Mouse (Mus musculus): Measurements from ENCODE around the gene Nxn. TPM values are rescaled to one million over a fixed set of nuclear protein-coding genes. Genes with fewer than 3 reads are reported as not detected.
A peak's percentile ranks its signal among the peaks of the same experiment; 100 is the strongest.

Nxn gene
- polyA plus RNA-seq, 1 experiment from 2014 or later = 52.3 TPM

- no peak for ATAC-seq (replicated peaks; ENCODE audit: low FRiP score)
- H3K36me3 ChIP-seq (ENCODE audit: control insufficient read depth, insufficient read depth, low read length) = peaks cover 5% of the 10 kb centered on the region; the same call in 1 of the 2 replicates
Observed at GRCm38 (mm10) chr11:76410826-76411225, 11.9 kb upstream of the Nxn start.

GRCm38 (mm10) chr11:76406702-76407583, 8.0 kb upstream of the Nxn start, which contains the start of gene Timm22:
Gene Timm22 (plus strand): TSS chr11:76406952.
- WGBS = under 1% methylated on average over 46 of the region's 46 CpGs
- DNase-seq (ENCODE audit: low spot score) = peak; percentile 98
- H3K36me3 ChIP-seq (ENCODE audit: control insufficient read depth, insufficient read depth, low read length) = no peaks in the 10 kb centered on the region; the same call in 1 of the 2 replicates
- H3K4me2 ChIP-seq (ENCODE audit: low read depth, low read length, severe bottlenecking) = peak within 1 kb of the TSS; percentile 59
- 0 out of 2 replicates have a peak within 1 kb of the TSS, but pooled peaks have one; percentile 13 for H3K27ac ChIP-seq (ENCODE audit: low read depth, low read length)
- peaks cover 3% of the 10 kb centered on the region; the same call in 1 of the 2 replicates for H3K4me1 ChIP-seq (replicated peaks; ENCODE audit: control insufficient read depth, insufficient read depth, low read length)
- peak within 1 kb of the TSS; percentile 95 for H3K4me3 ChIP-seq (ENCODE audit: low read depth, low read length)
- H3K9ac ChIP-seq (ENCODE audit: low read length) = peak within 1 kb of the TSS; percentile 94
- ATAC-seq (replicated peaks; ENCODE audit: low FRiP score) = peak; percentile 96
- no peaks in the 10 kb centered on the region for H3K27me3 ChIP-seq (ENCODE audit: control insufficient read depth, insufficient read depth, low read length)
- no peaks in the 10 kb centered on the region for H3K9me3 ChIP-seq (ENCODE audit: control insufficient read depth, low read length)

More at GRCm38 (mm10) chr11:76410826-76411225, 11.9 kb upstream of the Nxn start:
- H3K9me3 ChIP-seq (ENCODE audit: control insufficient read depth, low read length) = no peaks in the 10 kb centered on the region
- DNase-seq (ENCODE audit: low spot score) = peak; percentile 74
- no peak overlapping the region for H3K9ac ChIP-seq (ENCODE audit: low read length)
- H3K27ac ChIP-seq (ENCODE audit: low read depth, low read length) = no peak overlapping the region
- 74% methylated on average over 12 of the region's 12 CpGs for WGBS
- H3K4me1 ChIP-seq (replicated peaks; ENCODE audit: control insufficient read depth, insufficient read depth, low read length) = peaks cover 3% of the 10 kb centered on the region; the same call in 1 of the 2 replicates
- H3K4me2 ChIP-seq (ENCODE audit: low read depth, low read length, severe bottlenecking) = no peak overlapping the region
- no peaks in the 10 kb centered on the region for H3K27me3 ChIP-seq (ENCODE audit: control insufficient read depth, insufficient read depth, low read length)
- H3K4me3 ChIP-seq (ENCODE audit: low read depth, low read length) = no peak overlapping the region

GRCm38 (mm10) chr11:76405626-76406264, 6.8 kb upstream of the Nxn start:
- Histone ChIP-seq H3K9ac (ENCODE audit: low read length) (no peak overlapping the region), H3K36me3 (ENCODE audit: control insufficient read depth, insufficient read depth, low read length) (no peaks in the 10 kb centered on the region), H3K4me3 (ENCODE audit: low read depth, low read length) (no peak overlapping the region), H3K4me2 (ENCODE audit: low read depth, low read length, severe bottlenecking) (no peak overlapping the region), H3K9me3 (ENCODE audit: control insufficient read depth, low read length) (no peaks in the 10 kb centered on the region), H3K4me1 (replicated peaks; ENCODE audit: control insufficient read depth, insufficient read depth, low read length) (peaks cover 3% of the 10 kb centered on the region; the same call in 1 of the 2 replicates), H3K27me3 (ENCODE audit: control insufficient read depth, insufficient read depth, low read length) (no peaks in the 10 kb centered on the region), H3K27ac (ENCODE audit: low read depth, low read length) (no peak overlapping the region)
- WGBS = 87% methylated on average over 5 of the region's 5 CpGs
- DNase-seq (ENCODE audit: low spot score) = no peak
- ATAC-seq (replicated peaks; ENCODE audit: low FRiP score) = no peak

GRCm38 (mm10) chr11:76405113-76405512, 6.2 kb upstream of the Nxn start:
- no peaks in the 10 kb centered on the region for H3K9me3 ChIP-seq (ENCODE audit: control insufficient read depth, low read length)
- H3K4me2 ChIP-seq (ENCODE audit: low read depth, low read length, severe bottlenecking) = no peak overlapping the region
- no peak overlapping the region for H3K27ac ChIP-seq (ENCODE audit: low read depth, low read length)
- 67% methylated on average over 4 of the region's 4 CpGs for WGBS
- DNase-seq (ENCODE audit: low spot score) (no peak), ATAC-seq (replicated peaks; ENCODE audit: low FRiP score) (no peak)
- peaks cover 3% of the 10 kb centered on the region; the same call in 1 of the 2 replicates for H3K4me1 ChIP-seq (replicated peaks; ENCODE audit: control insufficient read depth, insufficient read depth, low read length)
- H3K4me3 ChIP-seq (ENCODE audit: low read depth, low read length) = no peak overlapping the region
- no peaks in the 10 kb centered on the region for H3K36me3 ChIP-seq (ENCODE audit: control insufficient read depth, insufficient read depth, low read length)
- no peak overlapping the region for H3K9ac ChIP-seq (ENCODE audit: low read length)
- H3K27me3 ChIP-seq (ENCODE audit: control insufficient read depth, insufficient read depth, low read length) = no peaks in the 10 kb centered on the region

- H3K9me3 ChIP-seq (ENCODE audit: control insufficient read depth, low read length) = no peaks in the 10 kb centered on the region
- 86% methylated on average over 10 of the region's 10 CpGs for WGBS
- no peak overlapping the region for H3K4me3 ChIP-seq (ENCODE audit: low read depth, low read length)
- no peaks in the 10 kb centered on the region for H3K27me3 ChIP-seq (ENCODE audit: control insufficient read depth, insufficient read depth, low read length)
- ATAC-seq (replicated peaks; ENCODE audit: low FRiP score) = no peak
- H3K36me3 ChIP-seq (ENCODE audit: control insufficient read depth, insufficient read depth, low read length) = no peaks in the 10 kb centered on the region
- H3K9ac ChIP-seq (ENCODE audit: low read length) = no peak overlapping the region
- H3K4me1 ChIP-seq (replicated peaks; ENCODE audit: control insufficient read depth, insufficient read depth, low read length) = peaks cover 6% of the 10 kb centered on the region; the same call in 1 of the 2 replicates
- no peak overlapping the region for H3K4me2 ChIP-seq (ENCODE audit: low read depth, low read length, severe bottlenecking)
- no peak overlapping the region for H3K27ac ChIP-seq (ENCODE audit: low read depth, low read length)
- no peak for DNase-seq (ENCODE audit: low spot score)
Observed at GRCm38 (mm10) chr11:76401398-76401797, 2.5 kb upstream of the Nxn start.

- Histone ChIP-seq H3K36me3 (ENCODE audit: control insufficient read depth, insufficient read depth, low read length) (no peaks in the 10 kb centered on the region), H3K4me2 (ENCODE audit: low read depth, low read length, severe bottlenecking) (peak overlapping the region; percentile 81), H3K27ac (ENCODE audit: low read depth, low read length) (no peak overlapping the region), H3K4me3 (ENCODE audit: low read depth, low read length) (no peak overlapping the region), H3K4me1 (replicated peaks; ENCODE audit: control insufficient read depth, insufficient read depth, low read length) (peaks cover 6% of the 10 kb centered on the region; the same call in 1 of the 2 replicates), H3K27me3 (ENCODE audit: control insufficient read depth, insufficient read depth, low read length) (no peaks in the 10 kb centered on the region), H3K9ac (ENCODE audit: low read length) (no peak overlapping the region), H3K9me3 (ENCODE audit: control insufficient read depth, low read length) (no peaks in the 10 kb centered on the region)
- 0 out of 2 replicates have a peak, but pooled peaks have one; percentile 4 for ATAC-seq (replicated peaks; ENCODE audit: low FRiP score)
- DNase-seq (ENCODE audit: low spot score) = no peak
- WGBS = 23% methylated on average over 11 of the region's 11 CpGs
Observed at GRCm38 (mm10) chr11:76399587-76400330, 819 bp upstream of the Nxn start.

- under 1% methylated on average over 28 of the region's 33 CpGs for WGBS
- Histone ChIP-seq H3K9ac (ENCODE audit: low read length) (peak overlapping the region; percentile 87), H3K27me3 (ENCODE audit: control insufficient read depth, insufficient read depth, low read length) (no peaks in the 10 kb centered on the region), H3K9me3 (ENCODE audit: control insufficient read depth, low read length) (no peaks in the 10 kb centered on the region), H3K27ac (ENCODE audit: low read depth, low read length) (peak overlapping the region; percentile 70), H3K4me1 (replicated peaks; ENCODE audit: control insufficient read depth, insufficient read depth, low read length) (peaks cover 6% of the 10 kb centered on the region; the same call in 1 of the 2 replicates), H3K36me3 (ENCODE audit: control insufficient read depth, insufficient read depth, low read length) (no peaks in the 10 kb centered on the region), H3K4me2 (ENCODE audit: low read depth, low read length, severe bottlenecking) (peak overlapping the region; percentile 81), H3K4me3 (ENCODE audit: low read depth, low read length) (peak overlapping the region; percentile 67)
- ATAC-seq (replicated peaks; ENCODE audit: low FRiP score) (peak; percentile 72), DNase-seq (ENCODE audit: low spot score) (peak; percentile 84)
Observed at GRCm38 (mm10) chr11:76398312-76398797, 585 bp downstream of the Nxn start.

Data from forebrain, embryonic 11.5 days (tissue).